Mouse (Mus musculus): ENCODE data around the gene Lbr.

DNA sequence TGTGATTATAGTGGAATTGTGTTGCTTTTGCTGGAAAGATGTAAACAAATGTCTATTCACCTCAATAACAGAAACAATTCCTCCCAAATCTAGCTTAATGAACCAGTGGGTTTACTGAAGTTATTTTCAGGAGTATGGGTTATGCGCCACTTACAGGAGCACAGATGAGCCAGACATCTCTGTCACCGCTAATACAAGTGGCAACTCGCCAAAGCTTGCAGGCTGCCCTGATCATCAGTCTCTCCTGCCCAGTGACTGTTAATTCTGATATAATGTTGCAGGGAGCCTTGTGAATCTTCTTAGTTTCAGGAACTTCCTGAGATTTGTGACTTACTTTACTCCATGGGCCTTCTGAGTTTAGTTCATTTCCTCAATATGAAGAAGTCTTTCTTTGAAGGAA, 42.9 kb downstream of the Lbr start:
- TF ChIP-seq CTCF (IDR thresholded peaks at IDR 0.05; ENCODE audit: low read depth, low read length) (no peak), POLR2A (IDR thresholded peaks at IDR 0.05; ENCODE audit: extremely low read depth, insufficient read depth, low read length) (no peak)

Data from liver, adult 2 months (tissue).